Mouse (Mus musculus) thymus, postnatal 4 days (tissue): ENCODE data around the gene Atf1.
"Not testable (repeated sequence)": the region's sequence is repeated elsewhere in the genome, so short reads cannot be mapped to it uniquely, and the experiment has no call there.

ENCODE experiments used
- DNase-seq: peaks from one replicate; pipeline ENCODE4 v3.0.0; 2021

The Atf1 gene

GRCm38 (mm10) chr15:100263246-100263905 lies 35.8 kb downstream of the Atf1 start:
- no peak for DNase-seq

DNA sequence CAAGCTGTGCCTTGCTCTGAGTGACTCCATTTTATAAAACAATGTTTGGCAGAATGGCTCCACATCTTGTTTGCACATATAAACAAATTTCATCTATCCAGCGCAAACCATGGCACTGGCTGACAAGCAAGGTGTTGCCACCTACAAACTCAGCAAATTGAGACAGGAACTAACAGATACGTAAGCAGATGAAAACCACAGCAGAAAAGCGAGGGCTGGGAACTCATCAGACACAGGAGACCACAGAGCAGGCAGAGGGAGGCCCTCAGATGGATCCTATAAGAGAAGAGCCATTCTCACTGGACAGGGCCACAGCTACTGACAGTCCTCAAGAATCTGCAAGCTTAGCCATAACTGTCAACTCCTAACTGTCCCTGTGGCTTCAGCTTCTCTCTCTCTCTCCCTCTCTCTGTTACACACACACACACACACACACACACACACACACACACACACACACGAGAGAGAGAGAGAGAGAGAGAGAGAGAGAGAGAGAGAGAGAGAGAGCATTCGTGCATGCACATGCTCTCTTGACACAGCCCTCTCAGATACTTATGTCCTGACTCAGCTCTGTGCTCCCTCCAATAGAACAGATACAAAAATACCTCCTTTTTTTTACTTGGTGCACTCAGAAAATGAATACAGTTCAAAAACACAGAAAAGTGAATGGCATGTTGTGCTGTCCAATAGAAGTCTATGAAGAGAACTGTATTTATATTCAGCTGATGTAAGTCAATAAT lies 38.1 kb downstream of the Atf1 start:
- DNase-seq: no peak

- DNase-seq: no peak
These were observed 41.3 kb downstream of the Atf1 start for GRCm38 (mm10) chr15:100268916-100269315.

- DNase-seq: no peak
These were observed 42.2 kb downstream of the Atf1 start for GRCm38 (mm10) chr15:100269776-100270175.

GRCm38 (mm10) chr15:100270609-100271008 lies 43.0 kb downstream of the Atf1 start:
- not testable (repeated sequence) for DNase-seq

DNA sequence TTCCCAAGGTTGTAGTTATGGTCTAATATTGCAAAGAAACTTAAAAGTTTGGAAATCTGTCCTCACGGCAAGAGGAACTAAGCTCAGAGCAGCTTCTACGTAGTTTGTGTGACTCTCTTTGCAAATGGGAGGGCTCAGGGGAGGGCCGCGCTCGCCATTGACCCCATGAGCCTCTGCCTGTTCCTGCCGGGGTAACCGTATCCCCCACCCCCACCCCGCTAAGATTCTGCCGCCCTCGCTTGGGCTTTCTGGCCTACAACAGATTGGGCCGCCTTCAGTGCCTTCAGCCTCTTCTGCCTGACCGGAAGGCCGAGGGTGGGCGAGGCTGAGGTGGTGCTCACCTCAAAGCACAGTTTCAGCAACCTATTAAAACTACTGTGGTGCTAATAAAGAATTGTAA lies 43.8 kb downstream of the Atf1 start:
- no peak for DNase-seq

DNA sequence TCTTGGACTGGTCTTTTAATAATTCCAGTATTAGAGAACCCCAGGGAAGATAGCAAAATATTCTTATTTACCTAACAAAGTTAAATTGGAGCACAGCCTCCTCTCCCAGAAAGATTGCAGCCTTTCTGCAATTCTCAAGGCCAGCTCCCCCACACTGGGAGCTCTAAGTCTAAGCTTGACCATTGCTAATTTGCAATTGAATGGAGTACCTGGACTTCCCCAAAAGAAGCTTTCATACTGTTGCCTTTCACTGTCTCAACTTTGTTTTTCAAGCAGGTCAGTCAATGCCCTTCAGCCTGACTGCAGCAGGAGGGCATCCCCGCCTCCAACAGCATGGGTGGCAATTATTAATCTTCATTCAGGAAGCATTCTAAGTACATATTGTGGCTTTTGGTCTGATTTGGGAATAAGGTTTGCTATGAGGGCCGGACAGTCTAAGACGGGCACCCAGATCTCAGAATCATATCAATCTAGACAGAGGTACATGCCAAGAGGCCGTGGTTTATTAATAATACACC lies 46.2 kb downstream of the Atf1 start:
- not testable (repeated sequence) for DNase-seq

DNA sequence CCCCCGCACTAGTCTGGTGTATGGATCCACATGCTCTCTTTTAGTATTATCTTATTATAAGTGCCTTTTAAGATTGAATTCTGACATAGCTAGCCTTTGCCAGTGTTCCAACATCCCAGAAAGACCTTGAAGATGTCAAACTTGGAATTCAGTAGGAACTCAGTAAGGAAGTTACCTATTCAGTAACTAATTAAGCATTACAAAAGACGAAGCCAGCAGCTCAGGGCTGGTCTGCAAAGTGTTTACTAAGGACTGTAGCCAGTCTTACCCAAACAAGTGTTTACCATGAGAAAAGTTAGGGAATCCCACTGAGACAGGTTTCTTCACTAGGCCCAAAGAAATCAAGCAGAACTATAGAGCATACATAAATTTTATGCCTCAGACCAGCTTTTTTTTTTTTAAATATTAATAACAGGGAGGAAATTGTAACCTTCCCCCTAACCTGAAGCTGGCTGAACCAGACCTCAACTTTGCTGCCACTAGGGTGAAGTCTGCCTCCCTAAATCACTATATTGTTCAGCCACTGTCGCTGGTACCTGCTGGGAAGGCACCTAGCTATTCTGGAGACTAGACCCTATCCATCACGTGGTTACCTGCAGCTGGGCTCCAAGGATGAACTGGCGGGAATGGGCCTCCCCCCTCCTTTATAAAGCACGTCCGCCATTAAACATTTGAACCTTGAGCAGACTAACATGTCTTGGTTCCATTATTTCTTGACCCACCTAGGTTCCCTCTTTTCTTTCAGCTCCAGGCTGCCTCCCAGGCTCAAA lies 47.4 kb downstream of the Atf1 start:
- DNase-seq: no peak

GRCm38 (mm10) chr15:100276403-100276802 lies 48.8 kb downstream of the Atf1 start:
- no peak for DNase-seq

DNA sequence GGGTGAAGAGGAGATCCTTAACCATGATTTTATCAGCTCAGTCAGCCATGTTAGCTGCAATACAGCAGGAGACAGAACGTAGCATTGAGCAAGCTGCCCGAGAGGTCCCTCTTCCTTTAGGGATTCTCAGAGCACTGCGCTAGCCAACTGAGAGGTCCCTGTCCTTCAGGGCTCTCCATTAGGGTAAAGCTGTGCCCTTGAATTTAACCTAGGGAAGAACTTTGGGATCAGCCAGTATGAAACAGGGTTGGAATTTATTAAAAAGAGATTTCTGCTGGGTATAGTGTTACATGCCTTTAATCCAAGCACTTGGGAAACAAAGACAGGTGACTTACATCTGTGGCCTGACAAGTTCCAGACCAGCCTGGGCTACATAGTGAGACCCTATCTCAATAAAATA lies 50.0 kb downstream of the Atf1 start:
- no peak for DNase-seq

- no peak for DNase-seq
These were observed 53.0 kb downstream of the Atf1 start, which contains the start of gene Tmprss12 for GRCm38 (mm10) chr15:100280626-100281025. Gene Tmprss12 (plus strand): TSS chr15:100280837.

DNA sequence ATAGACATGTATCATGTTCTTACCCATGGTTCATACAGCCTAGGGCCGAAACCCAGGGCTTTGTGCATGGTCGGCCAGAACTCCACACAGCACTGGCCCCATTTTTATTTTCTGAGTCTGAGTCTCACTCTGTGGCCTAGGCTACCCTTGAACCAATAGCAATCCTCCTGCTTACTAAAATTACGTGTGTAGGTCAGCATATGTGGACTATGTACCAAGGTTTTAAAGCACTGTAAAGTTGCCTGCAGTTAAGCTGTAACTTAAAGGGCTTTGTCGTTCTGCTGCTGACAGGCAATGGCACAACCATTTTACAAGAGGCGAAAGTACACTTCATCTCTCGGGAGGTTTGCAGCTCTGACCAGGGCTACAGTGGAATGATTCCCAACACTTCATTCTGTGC lies 61.4 kb downstream of the Atf1 start:
- DNase-seq: no peak

GRCm38 (mm10) chr15:100290858-100291257 lies 63.2 kb downstream of the Atf1 start:
- DNase-seq: no peak

- no peak for DNase-seq
These were observed 64.7 kb downstream of the Atf1 start for GRCm38 (mm10) chr15:100292326-100292725.

DNA sequence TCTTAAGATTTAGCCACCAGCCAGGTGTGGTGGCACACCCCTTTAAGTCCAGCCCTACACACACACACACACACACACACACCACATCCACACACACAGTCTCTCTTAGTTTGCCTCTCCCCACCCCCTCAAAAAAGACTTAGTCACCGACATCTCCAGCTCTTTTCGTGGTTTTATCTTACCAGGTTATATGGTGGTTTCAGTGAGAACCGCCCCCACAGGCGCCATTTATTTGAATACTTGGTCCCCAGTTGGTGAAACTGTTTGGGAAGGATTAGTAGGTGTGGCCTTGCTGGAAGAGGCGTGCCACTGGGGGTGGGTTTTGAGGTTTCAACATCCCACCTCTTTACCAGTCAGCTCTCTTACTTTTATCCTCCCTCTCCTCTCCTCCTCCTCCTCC lies 70.2 kb downstream of the Atf1 start:
- no peak for DNase-seq

DNA sequence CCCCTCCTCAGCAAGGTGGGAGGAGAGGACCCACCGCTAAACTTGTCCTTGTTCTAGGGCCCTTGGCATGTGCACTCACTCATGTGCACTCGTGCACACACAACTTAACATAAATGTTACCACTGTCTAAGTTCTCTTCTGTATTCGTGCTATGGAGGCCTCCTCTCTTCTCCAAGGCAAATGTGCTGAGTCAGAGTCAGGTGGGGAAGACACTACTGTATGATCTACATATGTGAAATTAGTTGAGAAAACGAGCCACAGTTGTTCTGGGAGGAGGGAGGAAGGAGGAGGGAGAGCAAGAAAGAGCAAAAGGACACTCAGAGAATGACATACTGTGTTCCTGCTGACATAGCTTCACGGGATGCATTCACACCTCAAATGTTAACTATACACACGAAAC lies 72.9 kb downstream of the Atf1 start:
- DNase-seq: no peak

- no peak for DNase-seq
These were observed 73.9 kb downstream of the Atf1 start for GRCm38 (mm10) chr15:100301556-100301955.

- no peak for DNase-seq
These were observed 75.9 kb downstream of the Atf1 start for GRCm38 (mm10) chr15:100303428-100304018.

- peak; percentile 69 for DNase-seq
These were observed 76.7 kb downstream of the Atf1 start, which contains the start of gene Mettl7a1 for GRCm38 (mm10) chr15:100304019-100304991. Gene Mettl7a1 (plus strand): TSS chr15:100304140.

- DNase-seq: no peak
These were observed 78.6 kb downstream of the Atf1 start for GRCm38 (mm10) chr15:100306201-100306600.

GRCm38 (mm10) chr15:100307438-100308096 lies 79.9 kb downstream of the Atf1 start:
- DNase-seq: peak; percentile 58
